Mouse (Mus musculus) limb, embryonic 14.5 days (tissue): ENCODE measurements around the gene Ubald2. TPM values are rescaled to one million over a fixed set of nuclear protein-coding genes. Genes with fewer than 3 reads are reported as not detected.
"Not testable (repeated sequence)": the region's sequence is repeated elsewhere in the genome, so short reads cannot be mapped to it uniquely, and the experiment has no call there.

Experiments used
- ATAC-seq: fragments of 200-750 bp; cut with Nextera tagmentation; 2 replicates; pipeline ENCODE4 v1.8.0; 2017; ENCODE audit warnings: low read depth, moderate number of reproducible peaks, moderate TSS enrichment; ENCODE audit not compliant: low FRiP score
- DNase-seq: peaks from one replicate; pipeline ENCODE4 v3.0.0-alpha.2; 2015; ENCODE audit warnings: low spot score
- H3K27ac ChIP-seq: fragments of 300-500 bp; sonication (generic); replicated peaks from 2 replicates; pipeline ENCODE4 v1.5.1; 2014; ENCODE audit warnings: low read depth, mild to moderate bottlenecking, low read length, moderate library complexity, mixed read lengths
- H3K27me3 ChIP-seq: fragments of 300-500 bp; sonication (generic); 2 replicates; pipeline ENCODE4 v1.6.1; 2014; ENCODE audit warnings: low read length, mixed read lengths; ENCODE audit not compliant: control insufficient read depth, insufficient read depth
- H3K36me3 ChIP-seq: fragments of 300-500 bp; sonication (generic); 2 replicates; pipeline ENCODE4 v1.6.1; 2014; ENCODE audit warnings: mild to moderate bottlenecking, low read length, moderate library complexity, mixed read lengths; ENCODE audit not compliant: control insufficient read depth, insufficient read depth
- H3K4me1 ChIP-seq: fragments of 300-500 bp; sonication (generic); 2 replicates; pipeline ENCODE4 v1.6.1; 2014; ENCODE audit warnings: antibody characterized with exemption, low read length, mixed read lengths; ENCODE audit not compliant: control insufficient read depth, insufficient read depth
- H3K4me2 ChIP-seq: fragments of 300-500 bp; sonication (generic); replicated peaks from 2 replicates; pipeline ENCODE4 v1.6.1; 2014; ENCODE audit warnings: low read depth, mild to moderate bottlenecking, low read length, moderate library complexity; ENCODE audit not compliant: severe bottlenecking
- H3K4me3 ChIP-seq: fragments of 300-500 bp; sonication (generic); replicated peaks from 2 replicates; pipeline ENCODE4 v1.5.1; 2014; ENCODE audit warnings: low read length
- H3K9ac ChIP-seq: fragments of 300-500 bp; sonication (generic); 2 replicates; pipeline ENCODE4 v1.6.1; 2014; ENCODE audit warnings: mild to moderate bottlenecking, low read depth, low read length, moderate library complexity; ENCODE audit not compliant: severe bottlenecking
- H3K9me3 ChIP-seq: fragments of 300-500 bp; sonication (generic); 2 replicates; pipeline ENCODE4 v1.6.1; 2016; ENCODE audit warnings: low read length; ENCODE audit not compliant: control insufficient read depth
- POLR2A ChIP-seq: fragments of 200-500 bp; IDR thresholded peaks from 2 replicates; pipeline ENCODE4 v1.8.0; 2012; ENCODE audit warnings: inconsistent platforms, mild to moderate bottlenecking, moderate library complexity, borderline replicate concordance; ENCODE audit not compliant: insufficient read depth, insufficient read length; ENCODE audit errors: extremely low read depth
- WGBS: fragments of 180-500 bp; shearing (Covaris S2); extraction: QIAGEN DNeasy Blood & Tissue Kit; methylation state at CpG from one replicate; pipeline ENCODE4 v1.1.7; 2014; 5-methylcytosine and 5-hydroxymethylcytosine counted together
- polyA plus RNA-seq, 2 experiments: library from polyadenylated mRNA; depleted of rRNA in 1 of 2; stranded (reverse) in 1 of 2; unstranded in 1 of 2; fragments of >200 nt; fragmentation: Nextera tagmentation in 1 of 2; extraction: Ambion mirVana in 1 of 2; gene quantifications; 2 replicates each; pipeline versions ENCODE4 v1.2.1 to v1.2.3; 2012 to 2014

Ubald2 gene
- polyA plus RNA-seq, 2 experiments: 46.2 to 131 TPM

DNA sequence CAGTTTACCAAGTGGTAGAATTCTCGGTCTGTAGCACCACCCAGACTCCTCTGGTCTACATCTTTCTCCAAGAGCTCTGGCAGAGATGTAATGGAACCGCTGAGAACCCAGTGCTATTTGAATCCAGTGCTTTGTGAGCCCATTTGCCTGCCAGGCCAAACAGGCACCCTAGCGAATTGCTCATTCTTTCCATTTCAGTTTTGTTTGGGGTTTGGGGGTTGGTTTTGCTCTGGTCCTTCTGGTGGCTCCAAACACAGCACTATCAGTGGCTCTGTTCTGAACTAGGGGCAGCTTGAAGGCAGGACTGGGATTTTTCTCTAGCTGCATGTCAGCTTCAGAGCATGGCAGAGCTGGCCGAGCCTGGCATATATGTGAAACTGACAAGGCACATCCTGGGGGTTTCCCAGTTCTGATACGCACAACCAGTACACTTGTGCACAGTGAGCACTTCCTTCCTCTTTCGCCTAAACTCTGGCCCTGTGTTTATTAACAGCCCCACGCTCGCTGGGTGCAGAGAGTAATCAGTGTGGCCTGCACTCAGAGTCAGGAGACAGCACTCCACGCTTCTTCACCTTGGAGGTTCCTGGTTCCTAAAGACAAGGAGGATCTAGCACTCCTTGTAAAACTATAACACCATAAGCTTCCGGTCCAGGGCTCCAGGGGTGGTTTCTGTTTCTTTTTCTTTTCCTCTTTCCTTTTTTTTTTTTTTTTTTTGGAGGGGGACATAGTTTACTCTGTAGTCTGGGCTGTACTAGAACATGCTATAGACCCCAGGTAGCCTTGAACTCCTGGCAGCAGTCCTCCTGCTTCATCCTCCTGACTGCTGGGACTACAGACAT is 9.9 kb upstream of the Ubald2 start:
- Histone ChIP-seq H3K9me3 (no peaks in the 10 kb centered on the region), H3K4me1 (peaks cover under 1% of the 10 kb centered on the region; the same call in 1 of the 2 replicates), H3K27me3 (no peaks in the 10 kb centered on the region), H3K36me3 (no peaks in the 10 kb centered on the region), H3K9ac (no peak overlapping the region), H3K4me2 (no peak overlapping the region), H3K27ac (no peak overlapping the region), H3K4me3 (no peak overlapping the region)
- no peak for DNase-seq
- no peak for TF ChIP-seq POLR2A
- 78% methylated on average over 10 of the region's 10 CpGs for WGBS
- ATAC-seq: no peak

GRCm38 (mm10) chr11:116424621-116425407 is 9.1 kb upstream of the Ubald2 start:
- no peak for TF ChIP-seq POLR2A
- DNase-seq: no peak
- Histone ChIP-seq H3K9me3 (no peaks in the 10 kb centered on the region), H3K4me2 (no peak overlapping the region), H3K27me3 (no peaks in the 10 kb centered on the region), H3K27ac (no peak overlapping the region), H3K4me3 (no peak overlapping the region), H3K36me3 (no peaks in the 10 kb centered on the region), H3K4me1 (no peaks in the 10 kb centered on the region), H3K9ac (no peak overlapping the region)
- ATAC-seq: no peak
- 55% methylated on average over 8 of the region's 8 CpGs for WGBS

GRCm38 (mm10) chr11:116426328-116426727 is 7.6 kb upstream of the Ubald2 start:
- not testable (repeated sequence) for H3K36me3 ChIP-seq, ATAC-seq, H3K4me3 ChIP-seq, H3K4me2 ChIP-seq, H3K9me3 ChIP-seq, DNase-seq, H3K27me3 ChIP-seq, H3K9ac ChIP-seq, H3K27ac ChIP-seq, H3K4me1 ChIP-seq
- WGBS: 80% methylated on average over 11 of the region's 11 CpGs

DNA sequence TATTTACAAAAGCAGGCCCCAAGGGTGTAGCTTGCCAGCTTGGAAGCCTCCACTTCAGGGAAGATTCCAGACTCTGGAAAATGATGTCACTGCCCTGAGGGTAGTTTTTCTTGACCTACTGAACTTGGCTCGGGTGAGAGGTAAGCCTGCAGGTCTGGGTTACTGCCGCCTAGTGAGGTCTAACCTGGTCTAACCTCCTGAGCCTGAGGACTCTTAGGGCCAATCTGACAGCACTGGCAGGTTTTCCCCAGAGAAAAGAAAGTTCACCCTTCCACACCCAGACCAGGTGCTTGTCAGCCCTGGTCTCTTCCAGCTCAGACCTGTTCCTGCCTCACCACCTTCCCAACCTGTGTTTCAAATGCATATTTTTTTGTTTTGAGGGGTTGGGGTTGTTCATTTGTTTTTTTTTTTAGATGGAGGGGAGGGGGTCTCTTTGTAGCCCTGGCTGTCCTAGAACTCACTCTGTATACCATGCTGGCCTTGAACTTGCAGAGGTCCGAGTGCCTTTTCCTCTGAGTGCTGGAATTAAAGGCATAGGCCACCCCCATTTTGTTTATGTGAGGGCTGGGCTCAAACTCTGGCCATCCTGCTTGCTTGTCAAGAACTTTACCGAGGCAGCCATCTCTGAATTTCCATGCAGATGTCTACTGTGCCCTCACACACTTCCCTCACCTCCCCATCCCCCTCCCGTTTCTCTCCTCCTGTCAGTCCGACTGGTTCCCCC is 6.9 kb upstream of the Ubald2 start:
- Histone ChIP-seq H3K27me3 (no peaks in the 10 kb centered on the region), H3K4me2 (no peak overlapping the region), H3K4me3 (no peak overlapping the region), H3K9ac (no peak overlapping the region), H3K27ac (no peak overlapping the region), H3K4me1 (no peaks in the 10 kb centered on the region), H3K36me3 (no peaks in the 10 kb centered on the region), H3K9me3 (no peaks in the 10 kb centered on the region)
- TF ChIP-seq POLR2A: no peak
- WGBS: 68% methylated on average over 6 of the region's 6 CpGs
- DNase-seq: no peak
- no peak for ATAC-seq
